Mouse (Mus musculus): ENCODE data around the gene Tecpr2.

DNA sequence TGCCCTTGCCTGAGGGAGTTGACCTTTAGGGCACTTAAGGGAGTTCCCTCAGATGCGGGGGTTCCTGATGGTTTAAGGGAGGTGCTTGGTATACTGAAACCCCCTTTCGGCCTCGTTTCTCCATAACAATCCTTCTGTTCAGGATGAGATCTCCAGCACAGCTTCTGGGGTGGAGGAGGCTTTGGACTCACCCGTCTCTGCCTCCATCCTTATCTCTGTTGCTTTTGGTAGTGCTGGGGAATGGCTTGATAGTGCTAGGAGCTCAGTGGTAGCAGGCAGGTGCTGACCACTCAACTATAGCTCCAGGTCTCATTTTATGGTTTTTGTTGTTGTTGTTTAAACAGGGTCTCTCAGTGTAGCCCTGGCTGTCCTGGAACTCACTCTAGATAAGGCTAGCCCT lies 77.0 kb downstream of the Tecpr2 start:
- TF ChIP-seq CTCF (IDR thresholded peaks at IDR 0.05; ENCODE audit: control insufficient read depth, insufficient read depth, low read length), result no peak
- no peak for TF ChIP-seq POLR2A (IDR thresholded peaks at IDR 0.05; ENCODE audit: borderline replicate concordance, control insufficient read depth, low read depth, low read length)
